Mouse (Mus musculus): ENCODE results near the gene 6330403K07Rik.

Gene 6330403K07Rik

DNA sequence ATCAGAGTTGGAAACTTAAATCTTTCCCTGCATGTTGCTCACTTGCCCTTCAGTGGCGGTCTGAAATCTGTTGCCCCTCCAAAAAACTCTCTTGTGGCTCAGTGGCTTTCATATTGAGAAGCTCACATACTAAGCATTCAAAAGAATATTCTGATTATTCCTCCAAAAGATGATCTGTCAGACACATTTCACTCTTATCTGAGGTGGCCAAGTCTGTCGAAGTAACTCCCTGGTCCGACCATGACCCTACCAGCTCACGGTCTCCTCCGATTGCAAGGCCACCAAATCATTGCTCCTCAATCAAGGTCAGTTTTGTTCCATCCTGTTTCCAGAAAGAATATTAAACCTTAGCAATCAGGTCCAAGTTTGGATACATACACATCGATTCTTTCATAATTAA lies 26.3 kb downstream of the 6330403K07Rik start:
- ChIA-PET POLR2A (interaction anchor here (1.0 to 10.0 kb wide), 8 partner anchors 10 to 360 kb away, joined by 3 to 156 read pairs (median 4); partner anchors contain the start of genes Derl2 (in 4 of the 4), Mis12 (in 4 of the 4), Rnf167 (in 1 of the 4) and Slc25a11 (in 1 of the 4)), CTCF (interaction anchor here in 1 of 4 experiments (0.6 kb wide), 1 partner anchor 58 kb away, joined by 5 read pairs; no protein-coding TSS in a partner anchor)

DNA sequence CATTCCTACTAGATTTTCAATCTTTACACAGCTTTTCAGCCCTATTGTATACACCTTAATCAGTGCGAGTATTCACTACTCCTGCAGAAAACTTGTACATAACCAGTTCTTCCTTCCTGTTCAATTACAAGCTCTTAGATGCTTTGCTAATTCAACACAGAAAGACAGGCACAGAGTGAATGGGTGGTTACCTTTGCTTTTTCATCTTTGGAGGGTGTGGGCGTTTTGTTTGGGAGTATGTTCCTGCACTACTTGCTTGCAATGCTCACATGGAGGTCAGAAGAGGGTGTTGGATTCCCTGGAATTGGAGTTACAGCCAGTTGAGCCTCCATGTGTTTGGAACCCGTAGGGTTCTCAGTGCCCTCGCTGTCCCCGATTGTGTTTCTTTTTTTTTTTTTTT lies 28.3 kb downstream of the 6330403K07Rik start:
- ChIA-PET POLR2A (interaction anchor here (0.6 to 10.0 kb wide), 38 partner anchors 9 to 1202 kb away, joined by 3 to 156 read pairs (median 6); partner anchors contain the start of genes Mis12 (in 4 of the 4), Derl2 (in 3 of the 4), Nup88 (in 3 of the 4) and Rpain (in 3 of the 4)), CTCF (interaction anchor here in 1 of 4 experiments (1.0 kb wide), 1 partner anchor 11 kb away, joined by 3 read pairs; no protein-coding TSS in a partner anchor)

DNA sequence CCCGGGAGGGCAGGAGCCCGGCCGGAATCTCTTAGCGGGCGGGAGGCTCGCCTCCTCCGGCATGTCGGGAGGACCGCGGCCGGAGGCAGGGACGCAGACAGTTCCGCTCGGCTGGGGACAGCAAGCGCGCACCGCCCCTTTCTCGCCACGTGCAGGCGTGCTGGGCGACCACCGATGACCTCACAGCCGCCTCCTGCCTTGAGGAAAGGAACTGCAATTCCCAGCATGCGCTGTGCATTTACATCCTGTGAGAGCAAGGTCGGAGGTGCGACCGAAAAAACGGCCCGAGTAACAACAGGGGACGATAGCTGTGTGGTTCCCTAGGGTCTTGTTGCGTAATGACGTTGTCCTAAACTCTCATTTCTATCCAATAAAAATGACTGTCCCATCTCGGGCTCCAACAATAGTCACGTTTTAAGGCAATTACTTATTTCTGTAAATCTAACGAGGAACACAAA lies 29.0 kb downstream of the 6330403K07Rik start, which contains the start of gene Dhx33:
Dhx33 (minus strand) TSS at position 122 of the 458 bp plus-strand sequence.
- CTCF ChIA-PET, result interaction anchor here in 1 of 4 experiments (1.0 kb wide), 1 partner anchor 12 kb away, joined by 3 read pairs; no protein-coding TSS in a partner anchor
- POLR2A ChIA-PET, result interaction anchor here (0.6 to 10.0 kb wide), 41 partner anchors 8 to 1202 kb away, joined by 3 to 156 read pairs (median 6); partner anchors contain the start of genes Mis12 (in 4 of the 4), Derl2 (in 3 of the 4), Nup88 (in 3 of the 4) and Rpain (in 3 of the 4)

DNA sequence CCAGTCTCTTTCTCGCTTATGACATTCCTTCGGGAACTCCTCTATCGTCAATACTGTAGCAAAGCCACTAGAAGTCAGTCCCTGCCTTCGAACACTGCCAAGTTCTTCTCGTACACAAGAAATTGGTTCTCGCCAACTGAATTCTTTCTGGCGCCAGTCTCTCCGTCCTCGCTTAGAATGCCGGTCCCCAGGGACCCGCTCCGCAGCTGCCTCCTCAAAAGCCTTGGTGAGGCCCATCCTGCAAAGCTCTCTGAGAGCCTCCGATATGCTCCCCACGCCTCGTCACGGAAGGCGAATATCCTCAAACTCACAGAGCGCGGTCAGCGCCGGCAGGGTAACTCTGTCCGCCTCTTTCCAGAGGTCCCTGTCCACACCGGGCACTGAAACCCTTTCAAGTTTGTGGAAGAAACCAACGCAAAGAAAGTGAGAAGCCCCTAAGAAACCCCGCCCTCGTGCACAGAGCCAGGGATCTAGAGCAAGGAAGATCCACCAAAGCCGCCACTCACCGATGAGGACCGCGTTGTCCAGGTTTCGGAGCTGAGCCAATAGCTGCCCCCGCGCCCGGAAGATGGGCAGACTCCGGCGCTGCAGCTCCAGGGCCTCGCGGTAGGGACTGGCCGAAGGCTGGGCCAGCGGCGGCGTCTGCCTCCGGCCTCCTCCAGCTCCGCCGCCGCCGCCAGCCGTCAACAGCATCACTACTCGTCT lies 29.6 kb downstream of the 6330403K07Rik start:
- CTCF ChIA-PET, result interaction anchor here in 1 of 4 experiments (1.0 kb wide), 1 partner anchor 13 kb away, joined by 3 read pairs; no protein-coding TSS in a partner anchor
- POLR2A ChIA-PET, result interaction anchor here (0.5 to 10.0 kb wide), 35 partner anchors 9 to 500 kb away, joined by 3 to 156 read pairs (median 6); partner anchors contain the start of genes Mis12 (in 4 of the 4), Derl2 (in 3 of the 4), C1qbp (in 2 of the 4) and Nup88 (in 2 of the 4)

DNA sequence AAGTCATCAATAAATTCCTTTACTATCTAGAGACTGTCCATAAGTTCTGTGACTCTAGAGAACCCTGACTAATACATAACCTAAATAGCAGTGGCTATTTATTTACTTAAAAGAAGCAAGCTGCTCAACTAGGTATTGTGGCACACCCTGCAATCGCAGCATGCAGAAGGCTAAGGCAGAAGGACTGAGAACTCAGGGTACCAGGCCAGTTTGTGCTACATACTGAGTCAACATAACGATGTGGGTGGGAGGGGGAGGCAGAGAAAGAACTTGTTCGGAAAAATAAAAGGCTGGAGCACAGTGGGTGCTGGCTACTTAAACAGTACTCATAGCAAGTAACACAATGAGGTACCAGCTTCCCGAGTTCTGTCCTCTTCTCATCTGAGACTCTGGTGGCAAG lies 32.1 kb downstream of the 6330403K07Rik start:
- ChIA-PET CTCF (no interaction called here), POLR2A (interaction anchor here in 3 of 4 experiments (0.8 to 10.0 kb wide), 5 partner anchors 12 to 33 kb away, joined by 3 to 156 read pairs (median 3); partner anchors contain the start of genes Derl2 (in 2 of the 3), Mis12 (in 2 of the 3), Nup88 (in 1 of the 3) and Rpain (in 1 of the 3))

DNA sequence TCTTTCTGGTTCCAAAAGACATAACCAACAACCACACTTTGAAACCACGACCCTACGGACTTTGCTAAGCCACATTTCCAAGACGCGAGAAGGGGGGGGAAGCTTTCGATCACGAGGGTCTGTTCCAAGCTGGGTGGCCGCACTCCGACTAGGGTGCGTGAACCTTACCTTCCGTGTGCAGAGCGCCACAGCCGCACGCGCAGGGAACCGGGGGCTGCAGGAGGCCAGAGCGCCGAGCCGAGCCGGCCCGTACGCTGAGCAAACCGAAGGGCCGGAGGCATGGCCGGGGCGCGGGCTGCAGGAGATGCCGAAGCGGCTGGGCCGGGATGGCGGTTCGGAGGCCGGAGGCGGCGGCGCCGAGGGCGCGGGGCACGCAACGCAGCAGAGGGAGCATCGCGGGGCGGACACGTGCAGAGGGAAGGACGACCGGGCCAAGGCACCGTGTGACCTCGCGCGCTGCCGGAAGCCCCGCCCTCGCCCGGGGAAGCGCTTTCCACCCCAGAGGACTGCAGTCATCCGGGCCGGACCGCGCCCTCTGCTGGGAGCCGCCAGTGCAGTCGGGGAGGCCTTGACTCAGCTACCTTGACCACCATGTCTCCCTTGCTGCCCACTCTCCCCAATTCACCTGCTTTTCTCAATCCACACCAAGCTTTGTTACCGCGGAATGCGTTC lies 50.6 kb downstream of the 6330403K07Rik start, which contains the start of gene C1qbp:
C1qbp (minus strand) TSS at position 470 of the 672 bp plus-strand sequence.
- POLR2A ChIA-PET, result interaction anchor here (0.6 to 11.9 kb wide), 33 partner anchors 8 to 427 kb away, joined by 3 to 182 read pairs (median 5); partner anchors contain the start of genes Nup88 (in 4 of the 4), Derl2 (in 3 of the 4), Mis12 (in 3 of the 4) and Rpain (in 3 of the 4)
- CTCF ChIA-PET, result interaction anchor here in 2 of 4 experiments (0.6 to 1.1 kb wide), 2 partner anchors 13 to 14 kb away, joined by 3 to 5 read pairs; partner anchors contain the start of gene Nup88 (in 1 of the 2)

DNA sequence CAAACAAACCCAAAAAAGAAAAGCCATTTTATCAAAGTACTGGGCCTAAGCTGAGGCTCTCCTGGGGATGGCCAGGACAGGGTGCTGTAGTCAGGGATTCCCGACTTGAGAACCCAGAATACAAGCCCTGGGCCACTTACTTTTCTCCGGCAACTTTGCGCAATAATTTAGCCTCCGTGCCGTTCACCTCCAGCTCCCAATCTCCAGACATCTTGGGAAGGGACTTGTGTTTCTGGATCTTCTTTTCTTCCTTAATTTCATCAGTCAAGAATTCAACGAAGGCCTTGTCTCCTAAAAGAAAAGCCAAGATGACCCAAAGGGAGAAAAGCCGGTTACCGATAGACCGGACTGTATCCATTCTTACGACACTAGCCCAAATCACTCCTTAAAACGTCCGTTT lies 51.3 kb downstream of the 6330403K07Rik start:
- ChIA-PET POLR2A (interaction anchor here (0.6 to 11.9 kb wide), 30 partner anchors 7 to 62 kb away, joined by 3 to 182 read pairs (median 5); partner anchors contain the start of genes Nup88 (in 4 of the 4), Rpain (in 4 of the 4), Derl2 (in 3 of the 4) and Dhx33 (in 3 of the 4)), CTCF (no interaction called here)
